Mouse (Mus musculus): ENCODE results near the gene Mcm6.

The Mcm6 gene

DNA sequence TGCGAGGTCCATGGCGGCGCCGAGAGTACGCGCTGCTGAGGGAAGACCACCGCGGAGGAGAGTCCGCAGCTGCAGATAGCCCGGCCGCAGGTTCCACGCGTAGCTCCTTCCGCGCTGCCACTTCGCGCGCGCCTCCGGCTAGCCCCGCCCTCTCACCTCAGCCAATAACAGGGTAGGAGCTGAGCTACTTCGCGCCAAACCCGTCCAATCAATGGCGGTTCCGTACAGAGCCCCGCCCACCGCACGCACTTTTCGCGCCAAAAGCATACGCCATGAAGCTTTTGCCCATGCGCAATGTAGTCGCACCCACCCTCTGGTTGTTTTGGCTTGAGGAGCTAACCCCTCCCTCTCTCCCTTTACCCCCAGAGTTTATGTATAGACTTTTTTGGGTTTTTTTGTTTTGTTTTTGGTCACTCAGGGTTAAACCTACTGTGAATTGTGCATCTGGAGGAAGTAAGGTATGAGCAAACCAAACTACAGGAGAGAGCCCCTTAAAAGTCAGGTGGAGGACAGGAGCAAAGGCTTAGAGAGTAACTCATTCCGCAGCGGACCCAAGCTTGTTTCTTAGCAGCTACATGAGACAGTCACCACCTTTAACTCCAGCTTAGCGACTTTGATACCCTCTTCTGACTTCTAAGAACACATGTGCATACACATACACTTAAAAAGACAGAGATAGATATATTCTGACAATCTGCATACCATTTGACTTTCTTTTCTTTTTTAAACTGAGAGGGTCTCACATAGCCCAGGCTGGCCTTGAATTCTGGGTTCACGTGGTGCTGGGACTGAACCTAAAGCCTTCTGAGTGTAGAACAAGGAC lies at the start of gene Mcm6:
Mcm6 (minus strand) TSS at position 111 of the 823 bp plus-strand sequence.
- peak; percentile 93 for DNase-seq (ENCODE audit: low spot score)

DNA sequence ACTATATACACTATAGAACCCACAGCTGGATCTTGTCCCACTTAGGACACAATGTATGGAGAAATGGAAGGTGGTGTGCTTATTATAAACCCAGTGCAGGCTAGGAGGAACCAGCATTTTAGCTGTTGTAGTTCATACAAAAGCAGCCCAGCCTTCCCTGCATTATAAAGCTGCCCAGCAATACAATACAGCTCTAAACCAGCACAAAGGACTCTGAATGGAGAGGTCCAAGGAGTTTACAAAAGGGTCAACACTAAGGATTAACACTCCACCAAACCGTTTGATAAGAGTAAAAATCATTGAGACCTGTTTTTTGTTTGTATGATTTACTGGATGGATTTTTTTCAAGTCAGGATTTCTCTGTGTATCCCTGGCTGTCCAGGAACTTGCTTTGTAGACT lies 47.4 kb upstream of the Mcm6 start:
- DNase-seq (ENCODE audit: low spot score) = no peak

DNA sequence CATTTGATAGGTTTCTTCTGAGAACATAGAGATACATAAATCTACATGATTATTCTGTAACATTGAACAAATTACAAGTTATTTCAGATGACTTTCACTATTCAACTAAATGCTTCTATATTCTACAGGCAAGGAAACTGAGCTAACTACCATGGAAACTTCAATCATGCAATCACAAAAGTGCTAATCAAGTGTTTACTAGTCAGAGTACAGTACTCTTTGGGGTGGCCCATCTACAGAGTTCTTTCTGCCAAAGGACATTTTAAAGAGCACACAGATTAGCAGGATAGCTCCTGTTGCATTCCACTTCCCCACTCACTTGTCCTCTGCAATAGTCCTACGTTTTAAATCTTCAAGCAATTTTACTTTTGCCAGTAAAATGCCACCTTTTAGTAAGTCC lies 46.2 kb upstream of the Mcm6 start:
- DNase-seq (ENCODE audit: low spot score) = no peak

DNA sequence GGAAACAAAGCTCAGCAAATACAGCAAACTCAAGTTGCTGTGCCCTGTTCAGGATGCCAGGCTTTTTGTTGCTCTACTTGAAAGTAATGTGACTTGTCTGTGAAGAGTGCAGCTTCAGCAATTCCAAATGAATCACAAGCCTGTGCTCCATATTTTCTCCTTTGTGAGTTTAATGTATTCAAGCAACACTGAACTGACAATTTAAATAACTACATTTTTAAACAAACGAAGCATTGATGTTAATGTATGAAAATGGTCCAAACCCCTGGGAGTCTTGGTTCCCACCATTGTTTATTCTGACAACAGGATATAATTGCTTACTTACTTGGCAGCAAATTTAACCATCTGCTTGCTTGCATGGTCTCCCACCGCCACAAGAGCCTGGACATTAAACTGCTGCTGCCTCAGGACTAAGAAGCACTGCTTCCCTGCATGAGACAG lies 45.6 kb upstream of the Mcm6 start:
- DNase-seq (ENCODE audit: low spot score) = no peak

DNA sequence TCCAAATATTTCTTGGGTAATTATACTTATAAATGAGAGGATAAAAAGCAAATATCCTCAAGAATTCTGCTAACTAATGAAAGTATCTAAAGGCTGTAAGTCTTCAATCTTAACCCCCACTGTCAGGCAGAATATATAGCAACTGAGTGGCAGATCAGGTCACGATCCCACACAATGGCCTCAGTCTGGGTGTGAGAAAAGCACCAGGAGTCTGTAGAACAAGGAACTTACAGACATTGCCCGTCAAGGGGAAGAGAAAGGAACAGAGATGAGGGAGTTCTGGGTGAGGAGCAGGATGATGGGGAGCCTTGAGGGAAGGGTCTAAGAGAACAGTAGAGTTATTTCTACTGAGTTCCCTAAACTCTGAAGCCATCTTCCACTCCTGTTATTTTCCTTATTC lies 41.5 kb upstream of the Mcm6 start:
- DNase-seq (ENCODE audit: low spot score) = no peak

DNA sequence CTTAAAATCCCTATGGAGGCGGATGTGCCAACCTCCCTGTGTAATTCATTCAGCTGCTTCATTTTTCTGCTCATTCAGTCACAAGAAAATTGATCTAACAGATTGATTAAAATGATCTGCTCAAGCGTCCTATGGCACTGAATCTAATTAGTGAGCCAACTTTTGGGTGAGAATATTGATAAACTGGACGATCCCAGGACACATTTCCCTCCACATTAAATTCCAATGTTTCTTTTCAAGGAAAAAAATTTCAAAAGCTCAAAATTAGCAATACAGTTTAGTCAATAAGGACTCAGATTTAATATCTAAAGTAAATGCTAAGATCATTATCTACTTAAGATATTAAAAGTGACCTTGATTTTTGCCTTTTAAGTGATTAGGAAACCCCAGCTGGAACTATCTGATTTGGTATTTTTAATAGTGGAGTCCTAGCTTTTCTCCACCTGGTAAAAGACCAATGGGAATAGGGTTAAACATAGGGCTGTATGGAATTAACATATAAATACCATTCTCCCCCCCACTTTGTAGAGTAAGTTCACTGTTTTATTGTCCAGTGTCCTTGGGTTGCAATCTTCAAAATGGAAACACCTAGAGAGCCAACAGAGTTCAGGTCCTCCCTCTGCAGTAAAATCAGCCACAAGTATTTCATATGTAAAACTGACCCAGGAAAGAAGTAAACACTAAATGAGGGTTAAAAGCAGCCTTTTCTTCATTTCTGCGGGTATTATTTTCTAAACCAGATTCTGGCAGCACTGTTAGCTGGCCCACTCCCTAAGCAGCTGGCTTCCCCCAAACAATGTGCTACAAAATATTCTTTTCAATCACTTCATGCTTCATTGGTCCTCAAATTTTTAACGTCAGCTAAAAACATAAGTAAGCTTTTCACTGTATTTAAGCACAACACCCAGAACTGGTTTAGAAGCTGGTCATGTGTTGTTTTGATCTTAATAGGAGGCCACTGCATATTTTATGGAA lies 40.8 kb upstream of the Mcm6 start:
- DNase-seq (ENCODE audit: low spot score) = no peak

DNA sequence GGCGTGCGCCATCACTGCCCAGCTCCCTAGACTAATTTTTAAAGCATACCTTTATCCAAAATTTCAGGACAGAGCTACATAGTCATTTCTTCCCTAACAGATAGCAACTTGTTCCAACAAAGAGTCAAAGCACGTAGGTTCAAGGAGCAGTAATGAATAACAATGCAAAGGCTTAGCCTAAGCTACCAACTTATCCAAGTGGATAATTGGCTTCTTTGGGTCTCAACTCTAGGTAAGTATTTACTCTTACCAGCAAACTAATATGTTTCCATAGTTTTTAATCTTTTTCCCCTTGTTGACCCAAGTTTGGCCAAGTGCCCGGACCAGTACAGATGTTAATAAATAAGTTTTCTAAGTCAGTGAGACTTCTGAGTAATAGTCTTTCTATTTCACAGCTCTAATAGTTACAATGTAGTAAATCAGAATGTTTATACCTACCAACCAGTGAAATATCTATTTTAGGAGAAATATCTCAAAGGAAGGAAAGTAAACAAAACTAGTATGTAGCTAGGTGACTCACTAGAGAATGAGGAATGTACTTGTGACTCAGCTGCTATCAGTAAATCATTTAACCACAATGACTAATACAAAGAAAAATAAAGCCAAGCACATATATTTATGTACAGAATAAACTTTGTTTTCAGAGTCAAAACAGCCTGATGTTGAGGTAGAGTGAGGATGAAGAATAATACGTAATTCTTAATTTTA lies 39.4 kb upstream of the Mcm6 start:
- no peak for DNase-seq (ENCODE audit: low spot score)

DNA sequence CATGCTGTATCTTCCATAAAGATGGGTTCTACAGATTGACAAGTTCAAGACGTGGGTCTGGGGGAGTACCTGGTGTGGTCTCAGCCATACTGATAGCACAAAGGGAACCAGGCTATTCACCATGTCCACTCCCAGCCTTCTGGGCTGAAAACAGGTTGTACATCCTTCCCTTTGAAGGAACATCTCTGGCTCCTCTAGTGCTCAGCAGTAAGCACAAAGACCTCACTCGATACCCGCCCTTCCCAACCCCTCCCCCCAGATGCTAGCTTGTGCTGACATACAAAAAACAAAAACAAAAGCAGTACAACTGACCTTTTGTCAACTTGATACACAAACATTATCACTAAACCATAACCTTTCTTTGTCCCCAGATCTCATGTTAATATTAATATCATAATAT lies 35.2 kb upstream of the Mcm6 start:
- no peak for DNase-seq (ENCODE audit: low spot score)

DNA sequence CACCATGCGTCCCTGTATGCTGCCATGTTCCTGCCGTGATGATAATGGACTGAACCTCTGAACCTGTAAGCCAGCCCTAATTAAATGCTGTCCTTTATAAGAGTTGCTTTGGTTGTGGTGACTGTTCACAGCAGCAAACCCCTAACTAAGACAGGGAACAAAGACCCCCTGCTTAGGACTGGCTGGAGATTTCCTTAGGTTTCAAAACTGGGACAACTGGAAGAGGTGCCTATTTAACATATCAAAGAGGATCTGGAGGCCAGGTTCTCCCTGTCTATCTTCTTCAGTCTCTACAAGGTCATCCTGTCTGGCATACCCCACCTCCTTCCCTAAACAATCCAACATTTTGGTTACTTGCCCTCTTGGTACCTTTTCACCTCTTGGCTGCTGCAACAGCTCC lies 32.9 kb upstream of the Mcm6 start:
- no peak for DNase-seq (ENCODE audit: low spot score)

DNA sequence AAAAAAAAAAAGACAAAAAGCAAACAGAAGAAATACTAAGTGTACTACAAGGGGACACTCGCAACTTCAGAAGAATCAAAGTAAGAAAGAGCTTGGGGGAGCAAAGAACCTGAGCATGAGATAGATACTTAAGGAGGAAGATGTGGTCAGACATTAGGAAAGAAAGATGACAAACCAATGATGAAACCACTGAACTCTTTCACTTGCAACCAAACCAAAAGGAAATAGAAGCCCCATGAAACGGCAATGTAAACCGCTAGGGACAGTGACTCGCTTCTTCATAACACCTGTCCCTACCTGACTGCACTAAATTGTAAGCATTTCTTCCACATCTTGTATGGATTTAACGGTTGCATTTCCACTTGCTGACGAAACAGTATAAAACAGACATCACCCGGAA lies 27.0 kb upstream of the Mcm6 start:
- DNase-seq (ENCODE audit: low spot score) = no peak

DNA sequence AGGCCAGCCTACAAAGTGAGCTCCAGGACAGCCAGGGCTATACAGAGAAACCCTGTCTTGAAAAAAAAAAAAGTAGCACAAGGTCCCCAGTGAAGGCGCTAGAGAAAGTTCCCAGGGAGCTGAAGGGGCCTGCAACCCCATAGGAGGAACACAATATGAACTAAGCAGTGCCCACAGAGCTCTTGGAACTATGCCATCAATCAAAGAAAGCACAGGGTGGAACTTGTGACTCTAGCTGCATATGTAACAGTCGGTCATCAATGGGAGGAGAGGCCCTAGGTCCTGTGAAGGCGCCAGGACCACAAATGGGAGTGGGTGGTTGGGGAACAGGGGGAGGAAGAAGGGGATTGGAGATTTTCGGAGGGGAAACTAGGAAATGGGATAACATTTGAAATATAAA lies 17.4 kb upstream of the Mcm6 start:
- DNase-seq (ENCODE audit: low spot score) = no peak

DNA sequence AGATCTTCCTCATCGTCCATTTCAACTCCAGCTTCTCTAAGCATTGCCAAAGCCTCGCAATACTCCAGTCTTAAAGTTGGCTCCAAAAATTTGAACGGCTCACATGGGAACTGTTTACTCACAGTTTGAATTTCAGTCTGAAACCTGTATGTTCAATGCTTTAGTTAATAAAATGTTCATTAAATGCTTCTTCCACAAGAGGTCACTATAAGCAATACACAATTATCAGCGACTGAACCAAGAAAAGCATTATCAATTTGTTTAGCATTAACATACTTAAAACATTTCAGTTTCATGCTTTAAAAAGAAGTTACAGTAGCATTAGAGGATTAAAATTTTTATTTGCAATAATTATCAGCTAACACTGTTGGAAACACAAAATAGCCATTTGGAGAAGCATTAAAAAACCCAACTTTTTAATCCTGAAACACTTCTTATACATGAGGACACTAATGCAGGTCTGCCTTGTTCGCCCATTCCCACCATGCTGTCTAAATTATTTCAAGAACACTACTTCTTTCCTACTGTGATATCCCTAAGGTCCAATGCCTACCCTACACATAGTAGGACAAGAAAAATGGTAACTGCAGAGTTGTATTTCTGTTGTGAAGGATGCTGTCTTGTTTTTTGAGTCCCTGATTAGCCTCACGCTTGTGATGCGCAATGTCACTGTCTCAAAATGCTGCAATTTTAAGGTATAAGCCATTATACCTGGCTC lies 12.8 kb upstream of the Mcm6 start:
- DNase-seq (ENCODE audit: low spot score) = no peak

DNA sequence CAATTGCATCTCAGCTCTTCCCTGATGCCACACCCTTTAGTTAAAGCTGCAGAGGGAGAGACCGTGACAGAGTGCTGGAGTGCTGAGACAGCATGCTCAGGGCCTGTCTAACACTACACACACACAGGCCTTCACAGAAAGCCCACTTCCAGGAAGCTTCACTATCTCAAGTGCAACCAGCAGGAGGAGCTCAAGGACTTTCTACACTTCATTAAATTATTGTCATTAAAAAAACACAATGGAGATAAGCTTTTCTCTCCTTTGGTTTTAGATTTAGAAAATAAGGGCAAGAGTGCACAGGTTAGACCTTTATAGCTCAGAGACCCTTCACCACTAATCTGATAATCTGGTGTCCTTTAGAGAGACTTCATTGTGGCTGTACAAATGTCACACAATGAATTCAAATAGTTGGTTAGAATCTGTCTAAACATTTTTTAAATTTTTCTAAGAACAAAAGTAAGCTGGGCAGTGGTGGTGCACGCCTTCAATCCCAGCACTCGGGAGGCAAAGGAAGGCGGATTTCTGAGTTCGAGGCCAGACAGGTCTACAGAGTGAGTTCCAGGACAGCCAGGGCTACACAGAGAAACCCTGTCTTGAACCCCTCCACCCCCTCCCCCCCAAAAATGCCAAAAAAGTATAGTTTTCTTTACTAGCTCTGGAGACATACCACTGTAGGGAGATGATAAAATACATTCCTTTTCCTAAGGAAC lies 9.4 kb upstream of the Mcm6 start:
- peak; percentile 70 for DNase-seq (ENCODE audit: low spot score)

DNA sequence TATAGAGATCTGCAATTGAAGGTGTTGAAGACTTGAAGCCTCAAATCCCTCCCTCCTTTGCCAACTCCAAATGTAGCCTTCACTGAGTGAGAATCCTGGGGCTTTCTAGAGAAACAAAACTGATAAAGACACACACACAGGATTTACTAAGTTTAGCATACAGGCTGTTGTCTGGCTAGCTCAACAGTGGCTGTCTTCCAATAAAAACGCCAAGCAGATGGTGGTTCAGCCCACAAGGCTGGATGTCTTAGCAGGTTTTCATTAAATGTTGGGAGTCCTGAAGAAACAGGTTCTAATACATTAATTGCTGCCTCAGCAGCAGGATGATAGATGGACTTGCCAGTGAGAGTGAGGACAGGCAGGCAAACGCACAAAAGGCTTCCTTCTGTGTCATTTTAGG lies 1.1 kb upstream of the Mcm6 start:
- peak; percentile 39 for DNase-seq (ENCODE audit: low spot score)

DNA sequence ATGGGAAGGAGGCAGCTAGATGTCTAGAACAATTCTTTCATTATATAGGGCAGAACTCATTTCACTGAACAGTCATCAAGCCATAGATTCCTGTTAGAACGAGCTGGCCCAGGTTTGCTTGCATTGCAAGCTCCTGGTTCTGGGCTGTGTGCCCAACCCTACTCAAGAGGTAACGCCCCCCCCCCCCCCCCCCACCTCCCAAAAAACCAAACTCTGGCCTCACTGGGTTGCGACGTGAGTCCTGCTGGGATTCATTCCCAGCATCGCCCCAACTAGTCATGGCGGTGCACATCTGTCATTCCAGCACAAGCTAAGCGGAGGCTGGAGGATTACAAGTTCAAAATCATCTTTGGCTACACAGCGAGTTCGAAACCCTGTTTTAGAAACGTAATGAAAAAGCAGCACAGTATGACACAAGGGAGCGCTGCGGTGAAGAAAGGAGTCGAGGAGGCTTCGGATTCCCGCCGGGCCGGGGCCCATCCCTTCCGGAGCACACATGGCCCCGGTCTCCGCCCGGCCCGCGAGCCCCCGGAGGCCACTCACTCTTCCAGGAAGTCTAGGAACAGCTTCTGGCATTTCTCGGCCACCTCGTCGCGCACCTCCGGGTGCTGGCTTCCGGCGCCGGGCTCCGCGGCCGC lies 429 bp downstream of the Mcm6 start:
- no peak for DNase-seq (ENCODE audit: low spot score)

DNA sequence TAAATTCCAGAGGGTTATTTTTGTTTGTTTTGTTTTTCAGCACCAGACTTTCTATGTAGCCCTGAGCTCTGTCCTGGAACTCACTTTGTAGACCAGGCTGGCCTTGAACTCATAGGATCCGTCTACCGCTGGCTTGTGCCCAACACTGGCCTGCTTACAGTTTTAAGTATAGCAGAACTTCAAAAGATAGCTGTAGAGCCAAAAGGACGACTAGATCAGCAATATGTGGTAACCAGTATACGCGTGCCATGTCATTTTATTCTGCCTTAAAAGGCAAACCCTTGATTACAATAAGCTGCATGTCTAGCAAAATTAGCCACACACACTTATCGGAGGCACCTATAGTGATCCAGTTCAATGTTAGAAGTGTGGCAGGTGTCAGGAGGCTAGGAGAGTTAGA lies 1.2 kb downstream of the Mcm6 start:
- no peak for DNase-seq (ENCODE audit: low spot score)

DNA sequence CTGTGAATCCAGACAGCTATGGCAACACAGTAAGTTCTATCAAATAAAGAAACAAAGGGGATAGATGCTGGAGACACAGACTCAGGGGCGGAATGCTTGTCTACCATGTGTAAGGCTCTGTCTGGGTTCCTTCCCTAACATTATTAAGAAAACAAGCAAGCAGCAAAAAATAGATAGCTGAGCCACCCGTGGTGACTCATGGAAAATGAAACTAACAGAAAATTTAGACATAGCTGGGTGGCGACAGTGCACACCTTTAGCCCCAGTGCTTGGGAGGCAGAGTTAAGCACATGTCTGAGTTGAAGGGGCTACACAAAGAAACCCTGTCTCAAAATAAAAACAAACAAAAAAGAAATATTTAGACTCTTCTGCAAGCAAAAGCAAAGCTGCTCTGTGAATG lies 2.0 kb downstream of the Mcm6 start:
- DNase-seq (ENCODE audit: low spot score) = no peak

DNA sequence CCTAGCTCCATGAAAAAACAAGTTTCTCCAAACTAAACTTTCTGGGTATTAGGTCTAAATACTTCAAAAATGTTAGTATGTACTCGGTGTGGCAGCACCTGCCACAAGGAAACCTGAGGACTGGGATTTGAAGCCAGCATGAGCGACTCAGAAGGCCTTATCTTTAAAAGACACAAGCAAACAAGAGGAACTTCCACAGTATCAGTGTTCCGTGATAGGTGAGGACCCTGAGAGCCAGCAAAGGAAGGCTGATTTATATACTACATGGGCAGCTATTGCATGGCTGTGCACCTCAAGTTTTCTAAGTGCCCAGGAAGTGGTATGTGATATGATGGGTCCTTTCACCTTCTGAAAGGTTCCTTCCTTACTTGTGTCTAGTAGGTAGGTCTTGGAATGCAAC lies 6.4 kb downstream of the Mcm6 start:
- no peak for DNase-seq (ENCODE audit: low spot score)

DNA sequence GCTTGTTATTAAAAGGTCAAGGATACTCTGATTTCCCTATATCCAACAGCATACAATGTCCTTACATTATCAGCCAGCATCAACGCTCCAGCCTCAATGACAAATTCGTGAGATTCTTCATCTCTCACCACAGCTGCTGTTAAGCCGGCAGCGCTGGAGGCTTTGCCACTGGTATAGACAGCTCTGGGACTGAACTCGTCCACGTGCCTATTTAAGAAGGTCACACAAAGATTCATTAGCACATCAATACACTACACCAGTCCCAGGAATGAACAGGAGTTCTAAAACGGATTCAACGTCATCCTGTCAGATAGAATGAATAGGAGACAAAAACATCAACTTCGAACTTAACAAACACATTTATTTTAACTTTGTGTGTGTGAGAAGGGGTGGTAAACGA lies 15.2 kb downstream of the Mcm6 start:
- no peak for DNase-seq (ENCODE audit: low spot score)

DNA sequence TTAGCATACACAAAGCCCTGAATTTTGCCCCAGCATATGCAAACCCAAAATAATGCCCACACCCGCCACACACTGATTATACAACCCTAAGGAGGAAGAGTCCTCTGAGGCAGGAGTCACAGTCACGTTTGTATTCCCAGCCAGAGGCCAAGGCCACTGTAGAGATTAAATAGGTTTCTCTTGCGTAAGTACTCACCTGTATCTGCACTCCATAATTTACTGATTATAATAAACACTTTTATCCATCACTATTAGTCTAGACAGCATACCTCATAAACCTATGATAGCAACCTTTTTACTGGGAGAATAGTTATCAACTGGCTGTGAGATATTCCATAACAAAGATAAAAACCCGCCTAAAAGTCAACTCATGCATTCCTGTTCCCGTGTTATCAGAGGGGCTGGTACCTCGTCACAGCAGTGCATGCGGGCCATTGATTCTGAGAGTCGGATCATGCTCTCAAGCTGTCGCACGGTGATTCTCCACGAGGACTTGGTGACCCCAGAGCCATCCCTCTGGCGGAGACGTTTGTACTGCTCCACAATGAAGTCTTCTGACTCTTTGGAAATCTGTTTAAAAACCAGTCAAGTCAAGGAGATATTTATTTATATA lies 21.6 kb downstream of the Mcm6 start:
- DNase-seq (ENCODE audit: low spot score) = no peak

All from layer of hippocampus, adult 11-12 months (tissue).